Mouse (Mus musculus): ENCODE data around the gene Olfr376. TPM values are rescaled to one million over a fixed set of nuclear protein-coding genes. Genes with fewer than 3 reads are reported as not detected.

Gene Olfr376
- not detected in 2 replicates for polyA plus RNA-seq (2015; fragmentation: Nextera tagmentation; extraction: Ambion mirVana)

DNA sequence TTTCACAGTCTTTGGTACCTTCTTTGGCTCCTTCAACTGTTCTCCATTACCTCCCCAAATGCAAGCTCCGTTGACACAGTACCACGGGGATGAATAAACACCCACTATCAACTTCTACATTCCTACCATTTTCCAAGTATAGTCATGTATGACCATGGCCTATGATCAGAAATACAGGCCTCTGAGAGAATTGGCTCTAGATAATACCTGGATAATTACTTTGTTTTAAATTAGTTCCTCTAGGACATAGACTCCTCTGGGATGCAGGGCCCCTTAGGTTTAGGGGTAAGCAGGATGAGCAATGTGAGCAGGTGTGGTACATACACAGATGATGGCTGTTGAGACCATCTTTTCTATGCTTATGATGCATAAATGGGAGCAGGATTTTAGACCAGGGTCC, at the start of gene Olfr376:
TSS of gene Olfr376 (plus strand) at position 301 of the 400 bp plus-strand sequence.
- WGBS = 72% methylated on average over 2 of the region's 2 CpGs
- no peaks in the 10 kb centered on the region for H3K27me3 ChIP-seq (ENCODE audit: control insufficient read depth, insufficient read depth, low read depth, low read length)
- no peak for ATAC-seq (ENCODE audit: low read depth)
- no peak within 1 kb of the TSS for H3K4me2 ChIP-seq (ENCODE audit: low read depth, low read length)
- H3K9me3 ChIP-seq (ENCODE audit: control insufficient read depth, low read length) = no peaks in the 10 kb centered on the region
- no peak within 1 kb of the TSS for H3K27ac ChIP-seq (ENCODE audit: low read length)
- no peak within 1 kb of the TSS for H3K9ac ChIP-seq (ENCODE audit: low read length)
- no peak within 1 kb of the TSS for H3K4me3 ChIP-seq (ENCODE audit: low read length)
- no peaks in the 10 kb centered on the region for H3K4me1 ChIP-seq (replicated peaks; ENCODE audit: control insufficient read depth, insufficient read depth, low read length)
- no peaks in the 10 kb centered on the region for H3K36me3 ChIP-seq (ENCODE audit: control insufficient read depth, insufficient read depth, low read length)

GRCm38 (mm10) chr11:73323906-73324830, 46.9 kb upstream of the Olfr376 start:
- 60% methylated on average over 9 of the region's 9 CpGs for WGBS
- H3K27ac ChIP-seq (ENCODE audit: low read length) = no peak overlapping the region
- H3K9ac ChIP-seq (ENCODE audit: low read length) = no peak overlapping the region
- no peaks in the 10 kb centered on the region for H3K27me3 ChIP-seq (ENCODE audit: control insufficient read depth, insufficient read depth, low read depth, low read length)
- H3K4me3 ChIP-seq (ENCODE audit: low read length) = no peak overlapping the region
- H3K4me1 ChIP-seq (replicated peaks; ENCODE audit: control insufficient read depth, insufficient read depth, low read length) = peaks cover 7% of the 10 kb centered on the region; the same call in 1 of the 2 replicates
- no peak overlapping the region for H3K4me2 ChIP-seq (ENCODE audit: low read depth, low read length)
- ATAC-seq (ENCODE audit: low read depth) = no peak
- no peaks in the 10 kb centered on the region for H3K9me3 ChIP-seq (ENCODE audit: control insufficient read depth, low read length)
- no peaks in the 10 kb centered on the region for H3K36me3 ChIP-seq (ENCODE audit: control insufficient read depth, insufficient read depth, low read length)

DNA sequence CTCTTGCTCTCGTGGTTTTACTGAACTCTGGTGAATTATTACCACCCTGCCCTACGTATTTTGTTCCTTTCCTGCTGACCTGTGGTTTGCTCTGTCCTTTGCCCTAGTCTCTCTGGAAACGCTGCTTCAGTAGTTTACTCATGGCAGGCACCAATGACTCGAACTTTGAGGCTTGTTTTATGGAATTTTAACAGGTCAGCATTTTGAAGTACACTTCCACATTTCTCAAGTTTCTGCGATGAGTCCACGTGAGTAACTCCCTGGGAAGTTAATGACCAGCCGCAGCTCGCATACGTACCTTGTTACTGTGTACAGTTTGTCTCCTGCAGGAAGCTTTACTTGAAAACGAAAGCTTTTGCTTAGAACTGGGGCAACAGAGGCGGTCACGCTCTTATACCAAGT, 44.6 kb upstream of the Olfr376 start:
- Histone ChIP-seq H3K4me3 (ENCODE audit: low read length) (no peak overlapping the region), H3K27ac (ENCODE audit: low read length) (no peak overlapping the region), H3K4me2 (ENCODE audit: low read depth, low read length) (peak overlapping the region; percentile 10), H3K4me1 (replicated peaks; ENCODE audit: control insufficient read depth, insufficient read depth, low read length) (peaks cover 7% of the 10 kb centered on the region; the same call in 1 of the 2 replicates), H3K9me3 (ENCODE audit: control insufficient read depth, low read length) (no peaks in the 10 kb centered on the region; the same call in 1 of the 2 replicates), H3K9ac (ENCODE audit: low read length) (no peak overlapping the region), H3K36me3 (ENCODE audit: control insufficient read depth, insufficient read depth, low read length) (no peaks in the 10 kb centered on the region), H3K27me3 (ENCODE audit: control insufficient read depth, insufficient read depth, low read depth, low read length) (no peaks in the 10 kb centered on the region)
- 0 out of 2 replicates have a peak, but pooled peaks have one; percentile 52 for ATAC-seq (ENCODE audit: low read depth)
- 29% methylated on average over 12 of the region's 12 CpGs for WGBS

DNA sequence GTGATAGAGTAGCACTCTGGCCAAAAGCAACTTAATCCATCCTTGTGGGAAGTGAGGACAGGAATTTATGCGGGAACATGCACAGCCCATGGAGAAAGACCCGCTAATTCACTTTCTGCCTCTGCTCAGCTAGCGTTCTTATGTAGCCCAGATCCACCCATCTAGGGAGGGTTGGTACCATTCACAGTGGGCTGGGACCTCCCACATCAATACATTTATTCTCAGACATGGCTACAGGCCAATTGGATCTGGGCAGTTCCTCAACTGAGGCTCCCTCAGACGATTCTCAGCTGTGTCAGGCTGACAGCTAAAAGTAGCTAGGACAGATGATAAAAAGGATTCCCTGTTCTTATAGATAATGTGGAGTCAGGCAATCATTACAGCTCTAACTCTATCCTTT, 43.7 kb upstream of the Olfr376 start:
- H3K27me3 ChIP-seq (ENCODE audit: control insufficient read depth, insufficient read depth, low read depth, low read length) = no peaks in the 10 kb centered on the region
- 57% methylated on average over 4 of the region's 4 CpGs for WGBS
- H3K9ac ChIP-seq (ENCODE audit: low read length) = no peak overlapping the region
- H3K36me3 ChIP-seq (ENCODE audit: control insufficient read depth, insufficient read depth, low read length) = no peaks in the 10 kb centered on the region
- H3K4me2 ChIP-seq (ENCODE audit: low read depth, low read length) = no peak overlapping the region
- H3K4me3 ChIP-seq (ENCODE audit: low read length) = no peak overlapping the region
- ATAC-seq (ENCODE audit: low read depth) = peak; percentile 86
- no peak overlapping the region; the same call in 1 of the 2 replicates for H3K27ac ChIP-seq (ENCODE audit: low read length)
- no peaks in the 10 kb centered on the region; the same call in 1 of the 2 replicates for H3K9me3 ChIP-seq (ENCODE audit: control insufficient read depth, low read length)
- H3K4me1 ChIP-seq (replicated peaks; ENCODE audit: control insufficient read depth, insufficient read depth, low read length) = peaks cover 7% of the 10 kb centered on the region; the same call in 1 of the 2 replicates

GRCm38 (mm10) chr11:73329442-73329841, 41.6 kb upstream of the Olfr376 start, which contains the start of the genes Aspa, Gm49340 and Spata22:
Gene Aspa (minus strand): TSS chr11:73329596.
Gene Gm49340 (plus strand): TSS chr11:73329741.
Gene Spata22 (plus strand): TSS chr11:73329741.
- Histone ChIP-seq H3K4me2 (ENCODE audit: low read depth, low read length) (no peak within 1 kb of the TSS), H3K36me3 (ENCODE audit: control insufficient read depth, insufficient read depth, low read length) (no peaks in the 10 kb centered on the region), H3K4me3 (ENCODE audit: low read length) (no peak within 1 kb of the TSS), H3K9ac (ENCODE audit: low read length) (no peak within 1 kb of the TSS), H3K27me3 (ENCODE audit: control insufficient read depth, insufficient read depth, low read depth, low read length) (no peaks in the 10 kb centered on the region), H3K9me3 (ENCODE audit: control insufficient read depth, low read length) (no peaks in the 10 kb centered on the region; the same call in 1 of the 2 replicates), H3K4me1 (replicated peaks; ENCODE audit: control insufficient read depth, insufficient read depth, low read length) (peaks cover 7% of the 10 kb centered on the region; the same call in 1 of the 2 replicates), H3K27ac (ENCODE audit: low read length) (no peak within 1 kb of the TSS)
- WGBS = 70% methylated on average over 27 of the region's 27 CpGs
- ATAC-seq (ENCODE audit: low read depth) = no peak

DNA sequence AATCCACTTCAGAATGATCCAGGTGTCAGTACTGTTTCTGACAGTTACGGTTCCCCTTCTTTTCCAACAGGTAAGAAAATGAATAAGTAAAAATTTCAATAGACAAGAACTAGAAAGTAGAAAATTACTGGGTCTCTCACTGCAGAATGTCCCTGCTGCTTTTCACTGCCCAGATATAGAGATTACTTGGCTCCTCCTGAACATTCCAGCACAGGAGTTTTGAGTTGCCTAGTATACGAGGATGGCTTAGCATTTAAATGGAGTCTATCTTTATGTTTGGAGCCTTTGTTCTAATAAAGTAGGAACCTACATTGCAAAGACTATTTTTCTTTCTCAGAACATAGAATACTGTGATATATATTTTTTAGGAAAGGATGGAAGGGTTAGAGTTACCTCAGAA, 37.7 kb upstream of the Olfr376 start:
- Histone ChIP-seq H3K27me3 (ENCODE audit: control insufficient read depth, insufficient read depth, low read depth, low read length) (no peaks in the 10 kb centered on the region), H3K9ac (ENCODE audit: low read length) (no peak overlapping the region), H3K36me3 (ENCODE audit: control insufficient read depth, insufficient read depth, low read length) (no peaks in the 10 kb centered on the region), H3K9me3 (ENCODE audit: control insufficient read depth, low read length) (no peaks in the 10 kb centered on the region; the same call in 1 of the 2 replicates), H3K4me2 (ENCODE audit: low read depth, low read length) (no peak overlapping the region), H3K4me1 (replicated peaks; ENCODE audit: control insufficient read depth, insufficient read depth, low read length) (no peaks in the 10 kb centered on the region), H3K27ac (ENCODE audit: low read length) (no peak overlapping the region), H3K4me3 (ENCODE audit: low read length) (no peak overlapping the region)
- 74% methylated on average over 2 of the region's 2 CpGs for WGBS
- no peak for ATAC-seq (ENCODE audit: low read depth)

- no peak overlapping the region for H3K4me3 ChIP-seq (ENCODE audit: low read length)
- H3K9me3 ChIP-seq (ENCODE audit: control insufficient read depth, low read length) = no peaks in the 10 kb centered on the region
- ATAC-seq (ENCODE audit: low read depth) = no peak
- H3K27ac ChIP-seq (ENCODE audit: low read length) = no peak overlapping the region
- H3K27me3 ChIP-seq (ENCODE audit: control insufficient read depth, insufficient read depth, low read depth, low read length) = no peaks in the 10 kb centered on the region
- H3K9ac ChIP-seq (ENCODE audit: low read length) = no peak overlapping the region
- no peaks in the 10 kb centered on the region for H3K36me3 ChIP-seq (ENCODE audit: control insufficient read depth, insufficient read depth, low read length)
- 74% methylated on average over 4 of the region's 4 CpGs for WGBS
- no peak overlapping the region for H3K4me2 ChIP-seq (ENCODE audit: low read depth, low read length)
- H3K4me1 ChIP-seq (replicated peaks; ENCODE audit: control insufficient read depth, insufficient read depth, low read length) = no peaks in the 10 kb centered on the region
Observed at GRCm38 (mm10) chr11:73336919-73337318, 34.1 kb upstream of the Olfr376 start.

GRCm38 (mm10) chr11:73350483-73350882, 20.6 kb upstream of the Olfr376 start, which contains the start of gene Olfr20:
Gene Olfr20 (plus strand): TSS chr11:73350783.
- Histone ChIP-seq H3K4me1 (replicated peaks; ENCODE audit: control insufficient read depth, insufficient read depth, low read length) (no peaks in the 10 kb centered on the region), H3K27ac (ENCODE audit: low read length) (no peak within 1 kb of the TSS)
- 38% methylated on average over 3 of the region's 3 CpGs for WGBS

DNA sequence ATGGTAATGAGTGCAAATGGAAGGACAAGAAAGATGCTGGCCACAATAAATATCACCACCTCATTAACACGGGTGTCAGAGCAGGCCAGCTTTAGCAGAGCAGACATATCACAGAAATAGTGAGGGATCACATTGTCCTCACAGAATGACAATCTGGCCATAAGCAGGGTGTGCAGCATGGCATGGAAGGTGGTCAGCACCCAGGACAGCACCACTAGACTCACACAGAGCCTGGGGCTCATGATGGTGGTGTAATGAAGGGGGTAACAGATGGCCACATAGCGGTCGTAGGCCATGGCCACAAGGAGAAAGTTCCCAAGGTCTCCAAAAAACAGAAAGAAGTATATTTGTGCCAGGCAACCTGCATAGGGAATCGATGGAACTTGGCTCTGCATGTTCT, 24.3 kb downstream of the Olfr376 start:
- Histone ChIP-seq H3K27me3 (ENCODE audit: control insufficient read depth, insufficient read depth, low read depth, low read length) (no peaks in the 10 kb centered on the region), H3K9me3 (ENCODE audit: control insufficient read depth, low read length) (no peaks in the 10 kb centered on the region), H3K27ac (ENCODE audit: low read length) (no peak overlapping the region), H3K9ac (ENCODE audit: low read length) (no peak overlapping the region), H3K4me1 (replicated peaks; ENCODE audit: control insufficient read depth, insufficient read depth, low read length) (no peaks in the 10 kb centered on the region), H3K4me3 (ENCODE audit: low read length) (no peak overlapping the region), H3K4me2 (ENCODE audit: low read depth, low read length) (no peak overlapping the region), H3K36me3 (ENCODE audit: control insufficient read depth, insufficient read depth, low read length) (no peaks in the 10 kb centered on the region)
- ATAC-seq (ENCODE audit: low read depth) = no peak
- WGBS = 66% methylated on average over 4 of the region's 4 CpGs

More at GRCm38 (mm10) chr11:73350483-73350882, 20.6 kb upstream of the Olfr376 start, which contains the start of gene Olfr20:
- H3K9ac ChIP-seq (ENCODE audit: low read length) = no peak within 1 kb of the TSS
- no peak for ATAC-seq (ENCODE audit: low read depth)
- H3K4me3 ChIP-seq (ENCODE audit: low read length) = no peak within 1 kb of the TSS
- H3K4me2 ChIP-seq (ENCODE audit: low read depth, low read length) = no peak within 1 kb of the TSS
- H3K36me3 ChIP-seq (ENCODE audit: control insufficient read depth, insufficient read depth, low read length) = no peaks in the 10 kb centered on the region
- H3K9me3 ChIP-seq (ENCODE audit: control insufficient read depth, low read length) = no peaks in the 10 kb centered on the region
- H3K27me3 ChIP-seq (ENCODE audit: control insufficient read depth, insufficient read depth, low read depth, low read length) = no peaks in the 10 kb centered on the region

Data from lung, embryonic 16.5 days (tissue).